Mouse (Mus musculus): ENCODE measurements at regions not wholly inside any gene's neighbourhood (a gene's known extent, or its start where the extent isn't known, plus 50 kb on each side); places are given as distances from the start of the nearest gene placed in this dataset.

GRCm38 (mm10) chrX:131818397-131818796, 1870.4 kb downstream of the Pcdh19 start:
- Histone ChIP-seq H3K4me1 (ENCODE audit: control insufficient read depth, insufficient read depth, low read length) (no peaks in the 10 kb centered on the region), H3K27ac (ENCODE audit: low read depth, low read length) (no peak overlapping the region), H3K27me3 (replicated peaks; ENCODE audit: control insufficient read depth, insufficient read depth, low read length) (no peaks in the 10 kb centered on the region), H3K4me3 (ENCODE audit: low read depth, low read length) (no peak overlapping the region), H3K4me2 (ENCODE audit: low read length) (no peak overlapping the region), H3K9ac (ENCODE audit: low read length) (no peak overlapping the region), H3K9me3 (replicated peaks; ENCODE audit: control insufficient read depth, low read length) (no peaks in the 10 kb centered on the region), H3K36me3 (ENCODE audit: control insufficient read depth, insufficient read depth, low read length) (no peaks in the 10 kb centered on the region)
- ATAC-seq (peak; percentile 7; the same call in 1 of the 2 replicates), DNase-seq (ENCODE audit: low spot score) (peak; percentile 7)
- 40% methylated on average over 2 of the region's 2 CpGs for WGBS

GRCm38 (mm10) chrX:131774011-131774690, 1914.6 kb downstream of the Pcdh19 start:
- H3K27ac ChIP-seq (ENCODE audit: low read depth, low read length) = no peak overlapping the region
- H3K4me3 ChIP-seq (ENCODE audit: low read depth, low read length) = no peak overlapping the region
- ATAC-seq (peak; percentile 62; the same call in 1 of the 2 replicates), DNase-seq (ENCODE audit: low spot score) (peak; percentile 23)
- H3K4me1 ChIP-seq (ENCODE audit: control insufficient read depth, insufficient read depth, low read length) = no peaks in the 10 kb centered on the region
- H3K4me2 ChIP-seq (ENCODE audit: low read length) = no peak overlapping the region
- 41% methylated on average over 4 of the region's 4 CpGs for WGBS
- no peaks in the 10 kb centered on the region for H3K27me3 ChIP-seq (replicated peaks; ENCODE audit: control insufficient read depth, insufficient read depth, low read length)
- H3K9me3 ChIP-seq (replicated peaks; ENCODE audit: control insufficient read depth, low read length) = no peaks in the 10 kb centered on the region
- no peak overlapping the region for H3K9ac ChIP-seq (ENCODE audit: low read length)
- H3K36me3 ChIP-seq (ENCODE audit: control insufficient read depth, insufficient read depth, low read length) = no peaks in the 10 kb centered on the region

Data from forebrain, embryonic 14.5 days (tissue).